Mouse (Mus musculus) adrenal gland, adult 8-10 months (tissue): ENCODE results near the gene Mymk. TPM values are rescaled to one million over a fixed set of nuclear protein-coding genes. Genes with fewer than 3 reads are reported as not detected.

Experiments used
- DNase-seq: peaks from one replicate; pipeline ENCODE4 v3.0.0; 2022
- total RNA-seq, 4 experiments: library from RNA; stranded (reverse); gene quantifications; 2 replicates each; pipeline ENCODE4 v1.2.4; 2022

Gene Mymk
- total RNA-seq, 4 experiments from 2014 or later: 0.20 TPM; not detected in 3

- no peak for DNase-seq
These were observed 43.5 kb downstream of the Mymk start for GRCm38 (mm10) chr2:27028437-27029015.

- DNase-seq: peak; percentile 82
These were observed 44.2 kb downstream of the Mymk start, which contains the start of gene Slc2a6 for GRCm38 (mm10) chr2:27027618-27028436. Gene Slc2a6 (minus strand): TSS chr2:27027998.

DNA sequence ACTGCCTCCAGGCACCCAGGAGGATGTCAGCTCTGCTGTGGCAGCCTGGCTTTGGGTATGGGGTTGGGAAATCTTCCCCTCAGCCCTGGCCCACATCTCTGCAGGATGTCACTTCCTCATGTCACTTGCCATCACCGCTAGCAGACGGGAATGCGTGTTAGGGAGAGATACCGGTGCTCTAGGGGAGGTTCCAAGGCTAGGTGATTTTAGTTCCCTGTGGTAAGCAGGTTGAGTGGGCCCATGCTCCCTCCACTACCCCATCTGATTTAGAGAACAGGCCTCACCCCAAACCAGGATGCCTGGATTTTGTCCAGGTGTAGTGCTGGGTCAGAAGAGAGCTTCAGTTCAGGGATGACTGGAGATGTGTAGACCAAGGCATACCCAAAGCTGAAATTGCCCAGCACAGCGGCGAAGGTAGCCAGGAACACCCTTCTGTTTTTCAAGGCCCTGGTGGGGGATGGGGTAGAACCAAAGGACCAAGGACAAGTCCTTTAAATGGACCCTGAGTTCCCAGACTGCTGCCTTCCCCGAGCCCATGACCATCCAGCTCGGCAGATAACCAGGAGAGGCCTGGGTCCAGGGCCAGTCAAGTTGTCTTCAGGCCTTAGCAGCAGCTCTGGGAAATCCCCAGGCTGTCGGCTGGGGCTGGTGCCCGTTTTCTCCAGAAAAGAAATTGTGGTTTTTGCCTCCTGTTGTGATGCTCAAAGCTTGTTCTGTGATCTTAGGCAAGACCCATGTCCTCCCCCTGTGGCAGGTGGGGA, 44.9 kb downstream of the Mymk start:
- DNase-seq: no peak

- no peak for DNase-seq
These were observed 45.6 kb downstream of the Mymk start for GRCm38 (mm10) chr2:27026332-27026731.

- DNase-seq: no peak
These were observed 46.4 kb downstream of the Mymk start for GRCm38 (mm10) chr2:27025545-27025944.

- DNase-seq: no peak
These were observed 47.8 kb downstream of the Mymk start for GRCm38 (mm10) chr2:27024136-27024535.

DNA sequence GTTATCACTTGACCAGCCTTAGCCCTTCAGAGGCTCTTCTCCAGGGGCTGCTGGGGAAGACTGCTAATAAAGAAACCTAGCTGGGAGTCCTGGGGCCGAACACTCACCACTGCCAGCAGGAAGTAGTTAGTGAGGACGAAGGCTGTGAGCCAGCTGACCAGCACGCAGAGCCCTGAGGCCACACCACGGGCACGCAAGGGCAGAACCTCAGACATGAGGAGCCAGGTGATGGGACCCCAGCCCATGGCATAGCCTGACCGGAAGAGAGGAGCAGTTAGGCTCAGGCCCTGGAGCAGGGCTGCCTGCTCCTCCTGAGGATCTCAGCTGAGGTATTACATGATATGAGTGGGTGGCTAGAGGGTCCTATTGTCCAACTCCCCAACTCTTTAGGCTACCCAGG, 49.4 kb downstream of the Mymk start:
- no peak for DNase-seq

GRCm38 (mm10) chr2:27021103-27021502, 50.9 kb downstream of the Mymk start:
- DNase-seq: no peak

- no peak for DNase-seq
These were observed 52.4 kb downstream of the Mymk start for GRCm38 (mm10) chr2:27019530-27019929.

- peak; percentile 36 for DNase-seq
These were observed 54.2 kb downstream of the Mymk start for GRCm38 (mm10) chr2:27017802-27018201.

Other genes with a start within 250 kb of the Mymk start
- gene Abo, start 207.2 kb downstream of the Mymk start, total RNA-seq: not detected
- gene Surf6, start 169.3 kb downstream of the Mymk start, total RNA-seq: 10 to 100 TPM; 26.0 to 32.8 (median 28.9) TPM
- 10 to 100 TPM; 51.6 to 73.6 (median 62.4) TPM for gene Med22, start 161.5 kb downstream of the Mymk start, total RNA-seq
- 100 to 1,000 TPM; 424 to 496 (median 462) TPM for gene Rpl7a, start 161.4 kb downstream of the Mymk start, total RNA-seq
- 10 to 100 TPM; 43.1 to 55.8 (median 52.2) TPM for gene Surf2, start 155.8 kb downstream of the Mymk start, total RNA-seq
- 100 to 1,000 TPM; 128 to 137 (median 135) TPM for gene Surf1, start 155.6 kb downstream of the Mymk start, total RNA-seq
- gene Surf4, start 138.3 kb downstream of the Mymk start, total RNA-seq: 100 to 1,000 TPM; 161 to 218 (median 182) TPM
- under 1 TPM in 2 of 4 experiments, not detected in 2; 0.75 to 0.77 TPM for gene Stkld1, start 138.1 kb downstream of the Mymk start, total RNA-seq
- gene Rexo4, start 107.8 kb downstream of the Mymk start, total RNA-seq: 10 to 100 TPM; 28.5 to 44.6 (median 37.5) TPM
- gene Adamts13, start 98.8 kb downstream of the Mymk start, total RNA-seq: not detected
- 10 to 100 TPM; 64.5 to 73.5 (median 66.9) TPM for gene Cacfd1, start 62.3 kb downstream of the Mymk start, total RNA-seq
- 1 to 10 TPM in 2 of 4 experiments, under 1 TPM in 2; 0.87 to 1.2 (median 1.0) TPM for gene Slc2a6, start 44.2 kb downstream of the Mymk start, total RNA-seq
- 10 to 100 TPM; 14.3 to 24.8 (median 19.3) TPM for gene Adamtsl2, start 7.2 kb upstream of the Mymk start, total RNA-seq
- gene Fam163b, start 70.3 kb upstream of the Mymk start, total RNA-seq: 1 to 10 TPM; 2.5 to 4.4 (median 3.5) TPM
- 100 to 1,000 TPM; 394 to 536 (median 504) TPM for gene Dbh, start 93.1 kb upstream of the Mymk start, total RNA-seq
- gene Sardh, start 176.2 kb upstream of the Mymk start, total RNA-seq: 10 to 100 TPM in 1 of 4 experiments, 1 to 10 TPM in 3; 8.1 to 11.2 (median 8.8) TPM